ENCODE assay signal across 8 mouse cellular contexts in the genomic region with DNA sequence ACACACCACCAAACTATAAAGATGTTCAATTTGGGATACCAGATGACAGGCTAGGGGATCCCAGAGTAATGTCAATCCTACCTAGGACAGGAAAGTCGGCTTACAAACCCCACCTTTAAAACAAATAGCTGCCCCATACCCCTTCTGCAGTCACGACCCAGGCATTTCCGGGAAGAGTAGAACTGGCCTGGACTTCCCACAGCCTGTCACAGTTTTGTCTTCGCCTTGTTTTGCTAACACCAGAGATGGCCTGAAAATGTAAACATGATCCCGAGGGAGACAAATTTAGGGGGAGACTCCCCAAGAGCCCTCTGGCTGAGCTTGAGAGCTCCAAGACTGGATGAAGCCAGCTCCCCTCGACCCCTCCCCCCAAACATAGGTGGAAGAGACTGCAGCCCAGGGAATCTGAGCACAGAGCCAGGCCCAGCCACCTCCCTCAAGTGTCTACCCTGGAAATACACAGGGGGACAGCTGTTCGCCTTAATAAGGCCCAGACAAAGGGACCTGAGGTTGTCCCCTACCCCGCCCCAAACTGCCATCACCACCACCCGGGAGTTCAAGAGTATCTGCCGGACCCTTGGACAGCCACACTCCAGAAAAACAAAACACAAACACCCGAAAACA. TPM values are rescaled to one million over a fixed set of nuclear protein-coding genes. Genes with fewer than 3 reads are reported as not detected.
DNase-seq lines count a peak whose midpoint lies in the region; ATAC-seq and TF ChIP-seq lines count a peak whose summit lies in the region.

No protein-coding gene starts in this region.

- no peak for ATAC-seq in kidney, embryonic 15.5 days (replicated peaks; ENCODE audit: low FRiP score)
- peak; percentile 21; the same call in 1 of the 2 replicates for ATAC-seq in embryonic facial prominence, embryonic 14.5 days (ENCODE audit: low read depth)
- no peak for ATAC-seq in intestine, postnatal 0 days
- ATAC-seq in midbrain, embryonic 16.5 days, result no peak

- H3K27ac ChIP-seq in kidney, embryonic 15.5 days, result peak overlapping the region; percentile 78
- H3K27ac ChIP-seq in embryonic facial prominence, embryonic 14.5 days (replicated peaks; ENCODE audit: low read depth, low read length), result peak overlapping the region; percentile 88
- H3K27ac ChIP-seq in intestine, postnatal 0 days (ENCODE audit: low read depth, low read length), result peak overlapping the region; percentile 93; the same call in 1 of the 2 replicates
- no peak overlapping the region; the same call in 1 of the 2 replicates for H3K27ac ChIP-seq in midbrain, embryonic 16.5 days (ENCODE audit: low read length)

- no peaks in the 10 kb centered on the region for H3K36me3 ChIP-seq in kidney, embryonic 15.5 days
- H3K36me3 ChIP-seq in embryonic facial prominence, embryonic 14.5 days (ENCODE audit: control insufficient read depth, insufficient read depth, low read length), result no peaks in the 10 kb centered on the region
- no peaks in the 10 kb centered on the region for H3K36me3 ChIP-seq in intestine, postnatal 0 days (ENCODE audit: control insufficient read depth, insufficient read depth)
- H3K36me3 ChIP-seq in midbrain, embryonic 16.5 days (ENCODE audit: control insufficient read depth, insufficient read depth, low read length), result no peaks in the 10 kb centered on the region

- peak overlapping the region; percentile 97 for H3K9ac ChIP-seq in kidney, embryonic 15.5 days
- peak overlapping the region; percentile 97 for H3K9ac ChIP-seq in embryonic facial prominence, embryonic 14.5 days (ENCODE audit: low read depth, low read length)
- peak overlapping the region; percentile 92 for H3K9ac ChIP-seq in intestine, postnatal 0 days (ENCODE audit: low read depth, low read length)
- H3K9ac ChIP-seq in midbrain, embryonic 16.5 days (ENCODE audit: low read depth, low read length), result no peak overlapping the region; the same call in 1 of the 2 replicates

- peaks cover 74% of the 10 kb centered on the region for H3K4me1 ChIP-seq in kidney, embryonic 15.5 days
- H3K4me1 ChIP-seq in embryonic facial prominence, embryonic 14.5 days (ENCODE audit: control insufficient read depth, insufficient read depth, low read length), result peaks cover 44% of the 10 kb centered on the region
- H3K4me1 ChIP-seq in intestine, postnatal 0 days (replicated peaks; ENCODE audit: control insufficient read depth, insufficient read depth, low read length), result peaks cover 21% of the 10 kb centered on the region
- H3K4me1 ChIP-seq in midbrain, embryonic 16.5 days (ENCODE audit: control insufficient read depth, insufficient read depth, low read length), result peaks cover 5% of the 10 kb centered on the region; the same call in 1 of the 2 replicates

- no peak for DNase-seq in kidney, adult 11 months
- DNase-seq in embryonic facial prominence, embryonic 14.5 days (ENCODE audit: low spot score), result peak; percentile 52
- DNase-seq in frontal cortex, postnatal 10 days (ENCODE audit: low spot score in 2 of 2), result no peak
- DNase-seq in ovary, adult 18-20 months (ENCODE audit: low spot score), result no peak
- no peak for DNase-seq in layer of hippocampus, adult 9-11 months

- H3K4me3 ChIP-seq in kidney, embryonic 15.5 days (replicated peaks), result peak overlapping the region; percentile 99
- peak overlapping the region; percentile 99 for H3K4me3 ChIP-seq in embryonic facial prominence, embryonic 14.5 days (ENCODE audit: low read depth, low read length)
- H3K4me3 ChIP-seq in intestine, postnatal 0 days (ENCODE audit: low read depth, low read length), result peak overlapping the region; percentile 88
- peak overlapping the region; percentile 82 for H3K4me3 ChIP-seq in midbrain, embryonic 16.5 days (ENCODE audit: low read depth, low read length)

- H3K9me3 ChIP-seq in kidney, embryonic 15.5 days (replicated peaks), result no peaks in the 10 kb centered on the region
- no peaks in the 10 kb centered on the region for H3K9me3 ChIP-seq in embryonic facial prominence, embryonic 14.5 days (ENCODE audit: control insufficient read depth, low read length)
- H3K9me3 ChIP-seq in intestine, postnatal 0 days (ENCODE audit: control insufficient read depth), result no peaks in the 10 kb centered on the region
- no peaks in the 10 kb centered on the region for H3K9me3 ChIP-seq in midbrain, embryonic 16.5 days (replicated peaks; ENCODE audit: control insufficient read depth, low read length, poor library complexity, severe bottlenecking)

- WGBS in kidney, embryonic 15.5 days, result 4% methylated on average over 11 of the region's 11 CpGs
- 3% methylated on average over 11 of the region's 11 CpGs for whole genome bisulfite sequencing in embryonic facial prominence, embryonic 14.5 days
- WGBS in intestine, postnatal 0 days, result 4% methylated on average over 11 of the region's 11 CpGs
- WGBS in midbrain, embryonic 16.5 days, result 16% methylated on average over 11 of the region's 11 CpGs

- H3K27me3 ChIP-seq in kidney, embryonic 15.5 days, result no peaks in the 10 kb centered on the region
- H3K27me3 ChIP-seq in embryonic facial prominence, embryonic 14.5 days (replicated peaks; ENCODE audit: control insufficient read depth, insufficient read depth, low read length), result no peaks in the 10 kb centered on the region
- H3K27me3 ChIP-seq in intestine, postnatal 0 days (replicated peaks; ENCODE audit: control insufficient read depth, insufficient read depth, low read length), result no peaks in the 10 kb centered on the region
- no peaks in the 10 kb centered on the region for H3K27me3 ChIP-seq in midbrain, embryonic 16.5 days (ENCODE audit: control insufficient read depth, insufficient read depth, low read depth, low read length)

- no peak for TF ChIP-seq CTCF in intestine, postnatal 0 days (IDR thresholded peaks at IDR 0.05; ENCODE audit: low read depth)

- peak overlapping the region; percentile 93 for H3K4me2 ChIP-seq in kidney, embryonic 15.5 days
- peak overlapping the region; percentile 87 for H3K4me2 ChIP-seq in embryonic facial prominence, embryonic 14.5 days (ENCODE audit: low read depth, low read length)
- peak overlapping the region; percentile 98 for H3K4me2 ChIP-seq in intestine, postnatal 0 days (replicated peaks; ENCODE audit: low read depth)
- peak overlapping the region; percentile 99 for H3K4me2 ChIP-seq in midbrain, embryonic 16.5 days (ENCODE audit: low read length)

RNA-seq across cellular contexts. Expression of gene Lrp5, which starts 1.3 kb away (rescaled TPM):
- 5.8 and 6.9 TPM in 2 replicates for polyA plus RNA-seq in kidney, embryonic 15.5 days (2015; fragmentation: Nextera tagmentation; extraction: Ambion mirVana)
- polyA plus RNA-seq in embryonic facial prominence, embryonic 14.5 days (2014; fragmentation: Nextera tagmentation; extraction: Ambion mirVana), result 10.1 and 10.6 TPM in 2 replicates
- 2.8 and 3.2 TPM in 2 replicates for polyA plus RNA-seq in intestine, postnatal 0 days (2015; fragmentation: Nextera tagmentation; extraction: Ambion mirVana)
- 0.89 and 0.92 TPM in 2 replicates for polyA plus RNA-seq in midbrain, embryonic 16.5 days (2015; fragmentation: Nextera tagmentation; extraction: Ambion mirVana)

RNA-seq across cellular contexts. Expression of gene 1810055G02Rik, which starts 23.0 kb away (rescaled TPM):
- polyA plus RNA-seq in kidney, embryonic 15.5 days (2015; fragmentation: Nextera tagmentation; extraction: Ambion mirVana), result 39.7 and 43.9 TPM in 2 replicates
- polyA plus RNA-seq in embryonic facial prominence, embryonic 14.5 days (2014; fragmentation: Nextera tagmentation; extraction: Ambion mirVana), result 59.2 and 61.4 TPM in 2 replicates
- polyA plus RNA-seq in intestine, postnatal 0 days (2015; fragmentation: Nextera tagmentation; extraction: Ambion mirVana), result 215 and 238 TPM in 2 replicates
- 33.3 and 33.4 TPM in 2 replicates for polyA plus RNA-seq in midbrain, embryonic 16.5 days (2015; fragmentation: Nextera tagmentation; extraction: Ambion mirVana)
